Mouse (Mus musculus) yolk sac, embryonic 10.5 days (tissue): ENCODE data around the gene Zbtb22.

Experiments
- DNase-seq: peaks from one replicate; pipeline ENCODE4 v3.0.0-alpha.2; 2017; ENCODE audit warnings: low spot score

Zbtb22 gene

DNA sequence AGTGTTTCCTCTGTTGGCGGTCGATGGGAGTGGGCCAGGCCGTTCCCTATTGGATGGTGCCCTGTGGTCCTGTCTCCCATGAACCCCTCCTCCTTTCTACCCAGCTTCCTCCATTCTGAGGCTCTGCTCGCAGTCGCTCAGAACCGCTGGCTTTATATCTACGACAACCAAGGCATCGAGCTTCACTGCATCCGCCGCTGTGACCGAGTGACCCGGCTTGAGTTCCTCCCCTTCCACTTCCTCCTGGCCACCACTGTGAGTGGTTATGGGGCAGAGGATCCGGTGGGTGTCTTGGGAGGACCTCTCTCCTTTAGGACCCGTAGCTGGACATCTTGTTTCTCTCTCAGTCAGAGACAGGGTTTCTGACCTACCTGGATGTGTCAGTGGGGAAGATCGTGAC, 27.8 kb downstream of the Zbtb22 start:
- DNase-seq: no peak

DNA sequence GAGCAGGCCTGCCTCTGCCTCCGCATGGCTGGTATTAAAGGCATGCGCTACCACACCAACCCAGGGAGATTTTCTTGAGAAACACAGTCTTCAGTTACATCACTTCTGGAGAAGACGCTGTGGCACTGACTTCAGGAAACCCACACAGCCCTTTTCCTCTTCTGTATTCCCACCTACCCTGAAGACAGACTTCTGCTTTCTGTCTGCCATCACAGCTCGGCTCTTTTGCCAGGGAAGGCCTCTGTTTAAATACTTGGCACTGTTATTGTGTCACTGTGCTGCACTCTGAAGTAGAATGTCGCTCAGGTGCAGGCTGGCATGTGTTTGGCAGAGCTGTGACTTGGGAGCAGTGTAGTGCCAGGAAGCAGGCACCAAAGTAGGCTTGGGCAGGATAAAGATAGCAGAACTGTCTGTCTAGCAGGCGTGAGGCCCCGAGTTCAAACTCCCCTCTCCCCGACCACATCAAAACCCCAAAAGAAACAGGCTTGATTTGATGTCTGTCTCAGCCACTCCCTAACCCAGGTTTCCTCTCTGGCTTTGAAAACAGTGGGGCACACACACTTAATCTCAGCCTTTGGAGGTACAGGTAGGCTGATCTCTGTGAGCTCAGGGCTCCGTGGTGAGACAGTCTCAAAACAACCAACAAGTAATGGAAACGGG, 31.9 kb downstream of the Zbtb22 start:
- DNase-seq: no peak

DNA sequence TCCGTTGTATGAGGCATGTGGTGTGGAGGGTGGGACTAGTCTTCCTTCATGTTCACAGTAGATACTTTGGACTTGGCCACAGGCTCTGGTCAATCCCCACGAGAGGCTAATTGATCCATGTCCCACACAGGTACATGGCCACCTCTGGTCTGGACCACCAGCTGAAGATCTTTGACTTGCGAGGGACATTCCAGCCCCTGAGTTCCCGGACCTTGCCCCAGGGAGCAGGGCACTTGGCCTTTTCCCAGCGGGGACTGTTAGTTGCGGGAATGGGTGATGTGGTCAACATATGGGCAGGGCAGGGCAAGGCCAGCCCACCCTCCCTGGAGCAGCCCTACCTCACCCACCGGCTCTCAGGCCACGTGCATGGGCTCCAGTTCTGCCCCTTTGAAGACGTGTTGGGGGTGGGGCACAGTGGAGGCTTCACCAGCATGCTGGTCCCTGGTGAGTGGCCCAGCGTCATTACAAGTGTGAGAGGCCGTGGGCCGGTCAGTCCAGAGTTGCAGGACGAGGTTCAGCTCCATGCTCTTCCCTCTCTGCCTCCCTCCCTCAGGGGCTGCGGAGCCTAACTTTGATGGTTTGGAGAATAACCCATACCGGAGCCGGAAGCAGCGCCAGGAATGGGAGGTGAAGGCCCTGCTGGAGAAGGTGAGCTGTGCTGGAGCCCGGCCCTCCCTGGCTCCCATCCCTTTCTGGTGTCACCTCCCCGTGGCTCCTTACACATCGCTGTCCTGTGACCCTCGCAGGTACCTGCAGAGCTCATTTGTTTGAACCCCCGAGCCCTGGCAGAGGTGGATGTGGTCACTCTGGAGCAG, 32.6 kb downstream of the Zbtb22 start:
- no peak for DNase-seq

GRCm38 (mm10) chr17:33948905-33949537, 33.3 kb downstream of the Zbtb22 start:
- peak; percentile 46 for DNase-seq

- no peak for DNase-seq
These were observed 34.5 kb downstream of the Zbtb22 start for GRCm38 (mm10) chr17:33950131-33950625.

GRCm38 (mm10) chr17:33951021-33951946, 35.6 kb downstream of the Zbtb22 start, which contains the start of gene B3galt4:
Gene B3galt4, minus strand, starts transcription at chr17:33951488.
- peak; percentile 90 for DNase-seq

GRCm38 (mm10) chr17:33952015-33952414, 36.3 kb downstream of the Zbtb22 start:
- peak; percentile 31 for DNase-seq

GRCm38 (mm10) chr17:33952879-33953278, 37.2 kb downstream of the Zbtb22 start:
- DNase-seq: no peak

GRCm38 (mm10) chr17:33953310-33953709, 37.6 kb downstream of the Zbtb22 start:
- DNase-seq: no peak

DNA sequence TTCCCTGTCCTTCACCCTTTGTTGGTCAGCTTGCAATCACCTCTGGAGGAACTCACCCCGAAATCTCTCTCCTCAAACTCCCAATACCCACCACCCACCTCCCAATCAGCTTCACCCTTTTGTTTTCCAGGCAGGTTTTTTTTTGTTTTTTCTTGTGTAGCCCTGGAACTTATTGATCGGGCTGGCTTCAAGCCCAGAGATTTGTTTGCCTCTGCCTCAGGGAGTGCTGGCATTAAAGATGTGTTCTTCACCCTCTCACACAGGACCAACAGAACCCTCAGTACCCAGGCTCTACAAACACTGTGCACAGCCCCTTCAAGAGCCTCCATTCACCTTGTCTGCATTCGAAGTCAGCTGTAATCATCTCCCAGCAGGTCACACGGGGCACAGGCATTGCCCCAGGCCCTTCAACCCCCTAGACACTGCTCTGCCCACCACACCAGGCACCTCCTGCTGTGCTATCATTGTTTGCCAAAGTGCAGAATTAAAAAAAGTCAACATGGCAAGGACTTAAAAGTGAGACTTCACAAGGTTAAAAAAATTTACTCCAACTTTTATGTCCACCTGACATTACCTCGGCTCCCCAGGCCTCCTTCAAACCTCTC, 38.4 kb downstream of the Zbtb22 start:
- DNase-seq: no peak

DNA sequence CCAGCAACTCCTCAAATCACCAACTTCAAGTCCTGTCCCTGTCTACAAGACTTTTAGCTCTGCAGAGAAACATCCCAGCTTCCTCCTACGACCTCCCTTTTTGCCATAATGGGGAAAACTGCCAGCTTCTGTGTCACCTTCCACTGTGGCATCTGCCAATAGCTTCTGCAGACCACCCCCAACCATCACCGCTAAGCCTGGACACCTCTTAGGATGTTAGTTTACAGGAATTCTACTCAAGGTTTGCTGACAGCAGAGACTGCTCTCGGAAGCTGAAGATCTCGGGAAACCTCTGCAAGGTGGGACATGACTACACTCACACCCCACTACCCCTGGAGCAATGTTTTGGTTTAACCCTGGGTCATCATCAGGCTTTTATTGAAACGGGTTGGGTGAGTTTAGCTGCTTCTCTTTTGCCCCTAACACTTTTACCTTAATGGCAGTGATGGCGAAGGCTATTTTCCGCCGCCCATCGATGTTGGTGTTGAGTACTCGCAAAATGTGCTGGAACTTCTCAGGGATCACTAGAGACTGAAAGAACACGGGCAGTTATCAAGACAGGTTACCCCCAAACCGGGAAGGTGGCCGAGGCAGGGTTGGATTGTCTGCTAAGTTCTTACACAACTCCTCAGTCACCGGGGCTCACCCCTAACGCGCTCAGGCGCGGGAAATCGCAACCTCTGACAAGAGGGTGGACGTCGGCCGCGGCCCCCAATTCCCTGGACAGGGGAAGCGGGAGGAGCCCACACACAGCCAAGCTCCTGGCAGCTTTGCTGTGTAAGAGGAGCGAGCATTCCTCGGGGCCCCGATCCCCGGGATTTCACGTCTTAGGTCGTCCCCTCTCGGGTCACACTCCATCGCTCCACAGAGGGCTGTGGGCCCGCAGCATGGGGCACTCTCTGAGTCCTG, 39.2 kb downstream of the Zbtb22 start:
- DNase-seq: no peak

GRCm38 (mm10) chr17:33955555-33956214, 40.0 kb downstream of the Zbtb22 start, which contains the start of the genes Vps52 and Rps18:
Gene Vps52, plus strand, starts transcription at chr17:33955812.
Gene Rps18, minus strand, starts transcription at chr17:33956001.
- peak; percentile 95 for DNase-seq

DNA sequence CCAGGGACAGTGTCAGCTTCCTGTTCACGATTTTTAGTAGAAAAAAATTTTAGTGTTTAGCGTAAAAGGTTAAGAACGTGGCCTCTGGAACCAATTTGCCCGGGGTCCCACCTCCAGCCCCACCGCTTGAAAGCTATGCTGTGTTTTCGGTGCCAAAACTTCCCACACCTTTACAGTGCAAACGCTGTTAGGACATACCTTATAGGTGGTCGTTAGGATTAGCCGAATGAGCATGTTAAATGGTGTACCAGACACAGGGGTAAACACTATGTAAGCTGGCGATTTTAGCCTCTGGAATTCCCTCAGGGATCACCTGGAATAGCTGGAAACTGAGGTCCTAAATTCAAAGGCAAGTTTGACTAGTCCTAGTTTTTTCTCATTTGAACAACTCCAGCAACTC, 40.6 kb downstream of the Zbtb22 start:
- DNase-seq: no peak

DNA sequence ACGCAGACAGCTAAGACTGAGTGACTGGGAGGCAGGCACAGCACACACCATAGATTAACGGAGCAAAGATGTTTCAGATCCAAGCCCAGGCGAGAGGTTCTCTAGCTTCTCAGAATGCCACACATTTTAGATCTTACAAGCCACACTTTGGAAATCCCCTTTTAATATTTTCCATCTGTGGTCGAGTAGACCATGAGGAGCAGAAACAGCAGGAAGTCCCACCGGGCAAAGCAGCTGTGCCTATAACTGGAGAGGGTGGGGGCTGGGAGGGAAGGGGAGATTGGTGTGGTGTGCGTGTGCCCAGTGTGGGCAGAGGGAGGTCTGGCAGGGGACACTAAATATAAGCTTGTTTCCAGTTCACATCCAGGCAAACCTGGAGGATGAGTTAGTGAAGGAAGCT, 41.8 kb downstream of the Zbtb22 start:
- DNase-seq: no peak

GRCm38 (mm10) chr17:33958451-33958850, 42.7 kb downstream of the Zbtb22 start:
- no peak for DNase-seq

DNA sequence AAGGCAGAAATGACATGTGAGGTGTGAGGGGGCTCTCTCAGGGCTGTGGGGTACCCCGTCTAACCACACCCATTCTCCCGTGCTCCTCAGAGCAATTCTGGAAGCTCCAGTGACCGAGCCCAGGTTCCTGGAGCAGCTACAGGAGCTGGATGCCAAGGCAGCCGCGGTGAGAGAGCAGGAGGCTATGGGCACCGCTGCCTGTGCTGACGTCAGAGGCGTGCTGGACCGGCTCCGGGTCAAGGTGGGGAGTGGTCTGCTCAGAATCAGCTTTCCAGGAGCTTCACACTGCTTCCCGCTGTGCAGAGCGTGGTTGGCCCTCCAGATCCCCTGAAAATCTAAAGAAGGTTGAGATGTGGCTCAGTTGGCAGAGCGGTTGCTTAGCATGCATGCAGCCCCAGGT, 43.4 kb downstream of the Zbtb22 start:
- DNase-seq: no peak

- DNase-seq: no peak
These were observed 44.2 kb downstream of the Zbtb22 start for GRCm38 (mm10) chr17:33959948-33960347.

- DNase-seq: no peak
These were observed 47.2 kb downstream of the Zbtb22 start for GRCm38 (mm10) chr17:33962876-33963275.

DNA sequence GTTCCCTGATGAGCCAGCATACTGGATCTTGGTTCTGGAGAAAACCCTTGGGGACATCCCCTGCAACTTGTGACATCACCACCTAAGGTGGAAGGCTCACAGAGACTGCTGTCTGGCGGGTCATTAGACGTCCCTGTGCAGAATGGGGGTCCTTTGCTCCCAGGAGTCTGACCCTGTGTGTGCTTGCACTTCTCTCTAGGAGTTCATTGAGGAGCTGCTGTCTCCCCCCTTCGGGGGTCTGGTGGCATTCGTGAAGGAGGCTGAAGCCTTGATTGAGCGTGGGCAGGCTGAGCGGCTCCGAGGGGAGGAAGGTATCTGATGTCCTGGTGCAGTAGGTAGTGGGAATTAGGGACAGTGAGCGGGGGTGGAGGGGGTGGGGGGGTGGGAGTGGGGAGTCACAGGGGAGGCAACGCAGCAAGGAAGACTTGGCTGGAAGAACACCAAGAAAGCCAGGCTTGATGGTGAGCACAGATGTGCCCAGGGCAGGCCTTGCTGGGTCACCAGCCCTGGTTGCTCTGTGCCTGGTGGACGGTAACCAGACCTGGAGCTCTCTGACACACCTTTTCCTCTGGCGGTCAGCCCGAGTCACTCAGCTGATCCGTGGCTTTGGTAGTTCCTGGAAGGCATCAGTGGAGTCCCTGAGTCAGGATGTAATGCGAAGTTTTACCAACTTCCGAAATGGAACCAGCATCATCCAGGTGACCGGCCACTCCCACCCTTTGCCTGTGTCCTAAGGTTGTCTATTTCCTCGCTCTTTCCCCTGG, 49.6 kb downstream of the Zbtb22 start:
- no peak for DNase-seq
